Mouse (Mus musculus): ENCODE data around the gene Krt16. TPM values are rescaled to one million over a fixed set of nuclear protein-coding genes. Genes with fewer than 3 reads are reported as not detected.

The Krt16 gene
- polyA plus RNA-seq (2012; rRNA removed): not detected in 2 replicates

GRCm38 (mm10) chr11:100248852-100249465 is at the start of gene Krt16:
TSS of gene Krt16 (minus strand) at chr11:100248902.
- TF ChIP-seq CTCF (IDR thresholded peaks at IDR 0.05; ENCODE audit: borderline replicate concordance, insufficient read depth, low read depth, low read length): no peak
- TF ChIP-seq POLR2A (IDR thresholded peaks at IDR 0.05; ENCODE audit: borderline replicate concordance, insufficient read depth, low read length): no peak

GRCm38 (mm10) chr11:100297801-100298200 is 49.1 kb upstream of the Krt16 start:
- WGBS: 32% methylated on average over 5 of the region's 5 CpGs
- DNase-seq: no peak
- peak; percentile 42 for TF ChIP-seq CTCF (IDR thresholded peaks at IDR 0.05; ENCODE audit: borderline replicate concordance, insufficient read depth, low read depth, low read length)
- no peak for TF ChIP-seq POLR2A (IDR thresholded peaks at IDR 0.05; ENCODE audit: borderline replicate concordance, insufficient read depth, low read length)
- H3K27ac ChIP-seq (ENCODE audit: insufficient read depth, low read length): no peak overlapping the region
- no peaks in the 10 kb centered on the region for H3K4me1 ChIP-seq (ENCODE audit: control insufficient read depth, insufficient read depth, low read length)
- no peaks in the 10 kb centered on the region for H3K27me3 ChIP-seq (ENCODE audit: control insufficient read depth, insufficient read depth, low read length)
- no peak overlapping the region for H3K4me3 ChIP-seq (replicated peaks; ENCODE audit: insufficient read depth, low read depth, low read length)

More at GRCm38 (mm10) chr11:100248852-100249465, at the start of gene Krt16:
- no peak within 1 kb of the TSS for H3K27ac ChIP-seq (ENCODE audit: insufficient read depth, low read length)
- no peak for DNase-seq
- 82% methylated on average over 7 of the region's 7 CpGs for WGBS
- H3K4me1 ChIP-seq (ENCODE audit: control insufficient read depth, insufficient read depth, low read length): no peaks in the 10 kb centered on the region
- no peak within 1 kb of the TSS for H3K4me3 ChIP-seq (replicated peaks; ENCODE audit: insufficient read depth, low read depth, low read length)
- H3K27me3 ChIP-seq (ENCODE audit: control insufficient read depth, insufficient read depth, low read length): no peaks in the 10 kb centered on the region

- no peak overlapping the region for H3K27ac ChIP-seq (ENCODE audit: insufficient read depth, low read length)
- TF ChIP-seq POLR2A (IDR thresholded peaks at IDR 0.05; ENCODE audit: borderline replicate concordance, insufficient read depth, low read length): no peak
- peak; percentile 99 for TF ChIP-seq CTCF (IDR thresholded peaks at IDR 0.05; ENCODE audit: borderline replicate concordance, insufficient read depth, low read depth, low read length)
- H3K4me3 ChIP-seq (replicated peaks; ENCODE audit: insufficient read depth, low read depth, low read length): no peak overlapping the region
- DNase-seq: peak; percentile 57 to 75
- H3K4me1 ChIP-seq (ENCODE audit: control insufficient read depth, insufficient read depth, low read length): no peaks in the 10 kb centered on the region
- WGBS: 8% methylated on average over 10 of the region's 10 CpGs
- no peaks in the 10 kb centered on the region for H3K27me3 ChIP-seq (ENCODE audit: control insufficient read depth, insufficient read depth, low read length)
Observed at GRCm38 (mm10) chr11:100295308-100295707, 46.6 kb upstream of the Krt16 start.

- Histone ChIP-seq H3K4me3 (replicated peaks; ENCODE audit: insufficient read depth, low read depth, low read length) (no peak overlapping the region), H3K27me3 (ENCODE audit: control insufficient read depth, insufficient read depth, low read length) (no peaks in the 10 kb centered on the region), H3K27ac (ENCODE audit: insufficient read depth, low read length) (no peak overlapping the region), H3K4me1 (ENCODE audit: control insufficient read depth, insufficient read depth, low read length) (no peaks in the 10 kb centered on the region)
- WGBS: 36% methylated on average over 6 of the region's 6 CpGs
- no peak for DNase-seq
- TF ChIP-seq CTCF (IDR thresholded peaks at IDR 0.05; ENCODE audit: borderline replicate concordance, insufficient read depth, low read depth, low read length): no peak
- no peak for TF ChIP-seq POLR2A (IDR thresholded peaks at IDR 0.05; ENCODE audit: borderline replicate concordance, insufficient read depth, low read length)
Observed at GRCm38 (mm10) chr11:100292884-100293283, 44.2 kb upstream of the Krt16 start.

GRCm38 (mm10) chr11:100290235-100290634 is 41.5 kb upstream of the Krt16 start:
- TF ChIP-seq CTCF (IDR thresholded peaks at IDR 0.05; ENCODE audit: borderline replicate concordance, insufficient read depth, low read depth, low read length) (no peak), POLR2A (IDR thresholded peaks at IDR 0.05; ENCODE audit: borderline replicate concordance, insufficient read depth, low read length) (no peak)
- no peak overlapping the region for H3K27ac ChIP-seq (ENCODE audit: insufficient read depth, low read length)
- 30% methylated on average over 5 of the region's 5 CpGs for WGBS
- H3K27me3 ChIP-seq (ENCODE audit: control insufficient read depth, insufficient read depth, low read length): no peaks in the 10 kb centered on the region
- H3K4me1 ChIP-seq (ENCODE audit: control insufficient read depth, insufficient read depth, low read length): 0 out of 2 replicates have a peak, but pooled peaks cover 5% of the 10 kb centered on the region
- H3K4me3 ChIP-seq (replicated peaks; ENCODE audit: insufficient read depth, low read depth, low read length): no peak overlapping the region
- DNase-seq: no peak

- TF ChIP-seq CTCF (IDR thresholded peaks at IDR 0.05; ENCODE audit: borderline replicate concordance, insufficient read depth, low read depth, low read length) (no peak), POLR2A (IDR thresholded peaks at IDR 0.05; ENCODE audit: borderline replicate concordance, insufficient read depth, low read length) (no peak)
- H3K4me3 ChIP-seq (replicated peaks; ENCODE audit: insufficient read depth, low read depth, low read length): no peak overlapping the region
- H3K4me1 ChIP-seq (ENCODE audit: control insufficient read depth, insufficient read depth, low read length): 0 out of 2 replicates have a peak, but pooled peaks cover 5% of the 10 kb centered on the region
- no peak overlapping the region for H3K27ac ChIP-seq (ENCODE audit: insufficient read depth, low read length)
- H3K27me3 ChIP-seq (ENCODE audit: control insufficient read depth, insufficient read depth, low read length): no peaks in the 10 kb centered on the region
- WGBS: 73% methylated on average over 6 of the region's 6 CpGs
- DNase-seq: no peak
Observed at GRCm38 (mm10) chr11:100288942-100289341, 40.2 kb upstream of the Krt16 start.

- Histone ChIP-seq H3K27me3 (ENCODE audit: control insufficient read depth, insufficient read depth, low read length) (no peaks in the 10 kb centered on the region), H3K4me1 (ENCODE audit: control insufficient read depth, insufficient read depth, low read length) (0 out of 2 replicates have a peak, but pooled peaks cover 5% of the 10 kb centered on the region), H3K27ac (ENCODE audit: insufficient read depth, low read length) (no peak overlapping the region), H3K4me3 (replicated peaks; ENCODE audit: insufficient read depth, low read depth, low read length) (no peak overlapping the region)
- no peak for TF ChIP-seq POLR2A (IDR thresholded peaks at IDR 0.05; ENCODE audit: borderline replicate concordance, insufficient read depth, low read length)
- no peak for TF ChIP-seq CTCF (IDR thresholded peaks at IDR 0.05; ENCODE audit: borderline replicate concordance, insufficient read depth, low read depth, low read length)
- WGBS: 14% methylated on average over 10 of the region's 10 CpGs
- DNase-seq: no peak
Observed at GRCm38 (mm10) chr11:100287024-100287423, 38.3 kb upstream of the Krt16 start.

- TF ChIP-seq CTCF (IDR thresholded peaks at IDR 0.05; ENCODE audit: borderline replicate concordance, insufficient read depth, low read depth, low read length) (no peak), POLR2A (IDR thresholded peaks at IDR 0.05; ENCODE audit: borderline replicate concordance, insufficient read depth, low read length) (no peak)
- no peak overlapping the region for H3K4me3 ChIP-seq (replicated peaks; ENCODE audit: insufficient read depth, low read depth, low read length)
- 87% methylated on average over 4 of the region's 4 CpGs for WGBS
- H3K4me1 ChIP-seq (ENCODE audit: control insufficient read depth, insufficient read depth, low read length): 0 out of 2 replicates have a peak, but pooled peaks cover 5% of the 10 kb centered on the region
- H3K27me3 ChIP-seq (ENCODE audit: control insufficient read depth, insufficient read depth, low read length): no peaks in the 10 kb centered on the region
- H3K27ac ChIP-seq (ENCODE audit: insufficient read depth, low read length): no peak overlapping the region
- DNase-seq: no peak
Observed at GRCm38 (mm10) chr11:100284988-100285387, 36.3 kb upstream of the Krt16 start.
